Comparison of ENCODE assay signal across 9 mouse cellular contexts in the genomic region with DNA sequence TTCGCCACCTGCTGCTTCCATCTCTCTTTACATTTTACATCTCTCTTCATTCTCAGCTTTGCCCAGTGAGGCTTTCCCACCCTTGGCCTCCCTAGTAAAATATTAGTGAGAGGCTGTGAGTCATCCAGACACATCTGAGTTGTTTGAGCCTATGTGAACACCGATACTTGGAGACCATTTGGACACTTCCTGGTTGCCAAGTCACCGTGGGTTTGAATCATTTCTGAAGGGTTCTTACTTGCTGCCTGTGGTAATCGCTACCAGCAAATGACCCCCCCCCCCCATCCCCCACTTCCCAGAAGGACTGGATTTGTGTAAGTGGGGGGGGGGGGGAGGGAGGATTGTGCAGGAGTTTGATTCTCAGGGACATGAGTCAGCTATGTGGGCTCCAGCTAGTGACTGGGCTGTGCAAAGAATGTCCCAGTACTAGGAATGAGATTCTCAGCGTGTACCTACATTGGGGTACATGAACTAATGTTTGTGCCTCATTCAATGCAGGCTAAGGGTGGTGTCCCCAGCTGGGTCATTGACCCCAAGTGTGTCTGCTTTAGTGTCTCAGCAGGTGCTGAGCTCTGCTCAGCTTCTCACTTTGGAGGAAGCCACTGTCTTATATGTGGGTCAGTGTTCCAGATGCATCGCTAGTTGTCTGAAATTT.
A peak's percentile ranks its signal among the peaks of the same experiment; 100 is the strongest.
DNase-seq lines count a peak whose midpoint lies in the region; ATAC-seq and TF ChIP-seq lines count a peak whose summit lies in the region.
"Had no signal": no experiment of that assay in that cellular context is flagged by ENCODE, and none has a peak within 500 bp of the region (broad histone marks: within the 10 kb centered on the region; RNA-seq: fewer than 3 reads in every experiment).

No protein-coding gene starts in this region.

- H3K36me3 ChIP-seq in kidney, embryonic 16.5 days (ENCODE audit: insufficient read depth, low read length), result peaks cover 50% of the 10 kb centered on the region
- H3K36me3 ChIP-seq in kidney, adult 2 months (ENCODE audit: control insufficient read depth, insufficient read depth, low read length), result no peaks in the 10 kb centered on the region
- H3K36me3 ChIP-seq in intestine, embryonic 16.5 days (ENCODE audit: control insufficient read depth, insufficient read depth, low read length), result peaks cover 10% of the 10 kb centered on the region

- TF ChIP-seq POLR2A in kidney, adult 2 months (IDR thresholded peaks at IDR 0.05; ENCODE audit: low read depth, low read length), result no peak

- ATAC-seq in kidney, embryonic 16.5 days (ENCODE audit: low FRiP score, low TSS enrichment), result peak; percentile 83; the same call in 1 of the 2 replicates
- ATAC-seq in intestine, embryonic 16.5 days, result peak; percentile 88

- no peak overlapping the region for H3K9ac ChIP-seq in kidney, embryonic 16.5 days (replicated peaks; ENCODE audit: low read length)
- H3K9ac ChIP-seq in intestine, embryonic 16.5 days (ENCODE audit: low read depth, low read length), result no peak overlapping the region

- no peak for DNase-seq in kidney, adult 2 months
- DNase-seq in 3134 (ENCODE audit: extremely low read depth, insufficient read length, low spot score) (peak; percentile 48), MN1 (ENCODE audit: low spot score) (no peak)
- DNase-seq in fibroblast of lung, adult 2 months (ENCODE audit: low read depth), result peak; percentile 88
- no peak for DNase-seq in ovary, postnatal 36 days (ENCODE audit: low spot score)
- no peak for DNase-seq in heart, postnatal 10 days
- DNase-seq: thymus, adult 2 months had no signal

- H3K4me2 ChIP-seq in kidney, embryonic 16.5 days (replicated peaks; ENCODE audit: low read depth, low read length), result no peak overlapping the region
- no peak overlapping the region for H3K4me2 ChIP-seq in intestine, embryonic 16.5 days (ENCODE audit: low read depth, low read length)

- no peaks in the 10 kb centered on the region for H3K27me3 ChIP-seq in kidney, embryonic 16.5 days (ENCODE audit: insufficient read depth, low read length)
- no peaks in the 10 kb centered on the region for H3K27me3 ChIP-seq in kidney, adult 2 months (replicated peaks; ENCODE audit: control insufficient read depth, insufficient read depth, low read length)
- H3K27me3 ChIP-seq in intestine, embryonic 16.5 days (replicated peaks; ENCODE audit: control insufficient read depth, insufficient read depth, low read length), result no peaks in the 10 kb centered on the region

- H3K9me3 ChIP-seq in kidney, embryonic 16.5 days (ENCODE audit: low read length), result no peaks in the 10 kb centered on the region
- H3K9me3 ChIP-seq in intestine, embryonic 16.5 days (ENCODE audit: control insufficient read depth, low read length), result no peaks in the 10 kb centered on the region

- no peak overlapping the region for H3K4me3 ChIP-seq in kidney, embryonic 16.5 days (ENCODE audit: low read length)
- no peak overlapping the region for H3K4me3 ChIP-seq in kidney, adult 2 months (ENCODE audit: insufficient read depth, low read depth, low read length)
- H3K4me3 ChIP-seq in intestine, embryonic 16.5 days (ENCODE audit: low read length), result no peak overlapping the region

- intact Hi-C loops in heart, postnatal 10 days (cut with DNase I), result loop anchor here (5.0 kb wide), 1 partner anchor 102 kb away; a partner anchor contains a TSS

- no peak for TF ChIP-seq CTCF in kidney, adult 2 months (conservative IDR thresholded peaks at IDR 0.05; ENCODE audit: insufficient read depth, insufficient read length, low read depth, low read length)

- 0 out of 2 replicates have a peak overlapping the region, but pooled peaks have one; percentile 26 for H3K27ac ChIP-seq in kidney, embryonic 16.5 days (ENCODE audit: low read length)
- no peak overlapping the region for H3K27ac ChIP-seq in kidney, adult 2 months (ENCODE audit: insufficient read depth, low read depth, low read length)
- no peak overlapping the region; the same call in 1 of the 2 replicates for H3K27ac ChIP-seq in intestine, embryonic 16.5 days (ENCODE audit: low read length)

- 0 out of 2 replicates have a peak, but pooled peaks cover 7% of the 10 kb centered on the region for H3K4me1 ChIP-seq in kidney, embryonic 16.5 days (ENCODE audit: insufficient read depth, low read length)
- H3K4me1 ChIP-seq in kidney, adult 2 months (ENCODE audit: control insufficient read depth, insufficient read depth, low read length), result no peaks in the 10 kb centered on the region
- H3K4me1 ChIP-seq in intestine, embryonic 16.5 days (ENCODE audit: control insufficient read depth, insufficient read depth, low read length), result no peaks in the 10 kb centered on the region

- WGBS in kidney, embryonic 16.5 days, result 66% methylated on average over 6 of the region's 6 CpGs
- WGBS in kidney, adult 2 months, result 70% methylated on average over 6 of the region's 6 CpGs
- 63% methylated on average over 6 of the region's 6 CpGs for WGBS in intestine, embryonic 16.5 days

Comparison
In these comparisons a context has a peak if more than half of its experiments do, and no peak if none do; other contexts are left out.
1. DNase-seq: peak in 3134 (single experiment) and fibroblast of lung, adult 2 months (single experiment); none in kidney, adult 2 months (single experiment), MN1 (single experiment), ovary, postnatal 36 days (single experiment) and heart, postnatal 10 days (0 of 2).